Mouse (Mus musculus) kidney, postnatal 10 days (tissue): ENCODE results near the gene Crls1.

Source experiments
- DNase-seq: peaks from one replicate; pipeline ENCODE4 v3.0.0; 2021; ENCODE audit warnings: mixed read lengths

The Crls1 gene

DNA sequence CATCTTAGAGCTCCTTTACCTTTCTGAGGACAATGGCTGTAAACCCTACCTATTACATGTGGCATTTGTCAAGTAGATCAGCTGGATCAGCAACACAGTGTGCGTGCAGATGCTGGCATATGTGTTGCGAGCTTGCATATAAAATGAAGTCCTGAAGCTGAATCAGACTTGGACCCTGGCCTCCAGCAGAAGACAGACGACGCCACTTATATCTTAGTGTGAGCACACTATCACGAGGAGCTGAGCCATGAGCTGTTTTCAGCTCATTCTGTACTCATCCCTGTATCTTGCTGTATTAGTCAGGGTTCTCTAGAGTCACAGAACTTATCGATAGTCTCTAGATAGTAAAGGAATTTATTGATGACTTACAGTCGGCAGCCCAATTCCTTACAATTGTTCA is 38.8 kb downstream of the Crls1 start:
- DNase-seq: no peak

DNA sequence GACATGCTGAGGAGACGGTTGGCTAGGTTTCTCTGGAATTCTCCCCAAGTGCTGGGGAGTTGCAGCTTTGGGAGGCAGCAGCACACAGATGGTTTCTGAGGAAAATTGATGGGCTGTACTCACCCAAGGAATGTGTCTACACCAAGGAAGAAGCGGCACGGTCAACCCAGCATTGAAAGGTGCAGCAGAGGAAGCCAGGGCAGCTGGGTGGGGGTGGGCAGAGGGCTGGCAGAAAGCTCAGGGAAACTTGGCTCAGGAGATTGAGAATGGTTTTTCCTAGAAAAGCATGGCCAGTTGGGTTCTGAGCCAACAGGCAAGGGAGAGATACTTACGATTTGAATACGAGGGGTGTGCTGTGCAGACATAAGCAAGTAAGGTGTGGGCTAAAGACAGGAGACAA is 47.4 kb downstream of the Crls1 start:
- DNase-seq: no peak

DNA sequence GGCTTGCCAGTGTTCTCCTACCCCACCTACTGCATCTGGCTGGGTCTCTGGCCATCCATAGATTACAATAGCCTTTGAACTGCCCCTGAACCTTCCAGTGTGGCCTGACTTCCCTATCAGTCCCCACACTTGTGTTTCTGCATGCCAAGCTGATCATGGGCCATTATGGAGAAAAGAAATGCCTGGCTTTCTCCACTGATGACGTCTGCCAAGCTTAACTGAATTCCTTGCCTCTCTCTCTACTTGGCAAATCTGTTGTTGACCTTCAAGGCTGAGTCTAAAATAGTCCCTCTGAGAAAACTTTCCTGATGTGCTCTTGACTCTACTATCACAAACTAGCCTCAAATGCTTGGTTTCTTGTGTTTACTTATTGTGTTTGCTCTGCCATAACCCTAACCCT is 51.7 kb downstream of the Crls1 start:
- DNase-seq: no peak

DNA sequence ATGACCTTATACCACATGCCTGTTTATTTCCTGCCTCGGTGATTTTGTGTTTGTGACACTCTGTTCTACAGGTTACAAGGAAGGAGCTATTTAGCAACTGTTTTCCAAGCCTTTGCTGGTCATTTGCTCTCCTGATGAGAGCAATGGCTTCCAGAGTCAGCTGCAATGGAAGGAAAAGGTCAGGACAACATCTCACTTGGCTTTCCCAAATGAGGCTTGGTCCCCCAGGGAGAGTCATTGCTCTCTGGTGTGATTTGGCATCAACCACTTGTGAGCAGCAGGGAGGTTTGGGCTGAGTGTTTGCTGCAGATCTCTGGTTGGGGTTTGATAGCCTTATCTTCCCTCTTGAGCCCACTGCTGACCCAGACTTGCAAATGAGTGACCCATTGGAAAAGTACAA is 54.1 kb downstream of the Crls1 start:
- no peak for DNase-seq

- no peak for DNase-seq
These were observed 55.2 kb downstream of the Crls1 start for GRCm38 (mm10) chr2:132901636-132902035.

DNA sequence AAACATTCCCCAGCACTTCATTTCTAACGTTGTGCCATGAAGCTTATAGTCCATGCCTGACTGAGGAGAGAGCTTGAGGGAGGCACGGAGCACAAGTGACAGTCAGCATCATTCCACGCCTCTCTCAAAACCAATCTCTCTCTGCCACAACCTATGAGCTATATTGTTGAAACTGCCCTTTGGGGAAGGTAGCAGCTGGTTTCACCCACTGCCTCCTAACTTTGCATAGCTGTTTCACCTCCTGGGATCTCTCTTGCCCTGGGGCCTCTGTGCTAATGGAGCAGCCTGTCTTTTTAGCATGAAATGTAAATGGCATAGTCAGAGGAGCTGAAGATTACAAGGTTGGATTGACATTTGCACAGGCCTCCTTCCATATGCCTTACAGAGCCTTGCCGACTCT is 55.6 kb downstream of the Crls1 start:
- no peak for DNase-seq

GRCm38 (mm10) chr2:132903498-132903897 is 57.0 kb downstream of the Crls1 start:
- peak; percentile 63 for DNase-seq

GRCm38 (mm10) chr2:132904961-132905360 is 58.5 kb downstream of the Crls1 start:
- no peak for DNase-seq

DNA sequence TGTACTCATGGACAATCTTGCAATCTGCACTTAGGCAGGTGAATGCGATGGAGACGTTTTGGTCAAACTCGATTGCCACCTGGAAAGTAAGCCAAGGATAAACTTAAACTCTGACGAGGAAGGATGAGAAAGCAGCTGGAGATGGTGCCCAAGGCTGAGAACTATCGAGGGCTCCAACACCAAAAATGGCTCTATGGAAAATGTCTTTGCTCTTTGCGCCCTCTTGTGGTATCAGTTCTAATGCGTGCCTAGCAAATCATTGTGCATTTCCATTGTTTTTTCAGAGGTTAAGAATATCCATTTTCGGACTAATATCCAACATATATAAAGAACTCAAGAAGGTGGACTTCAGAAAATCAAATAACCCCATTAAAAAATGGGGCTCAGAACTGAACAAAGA is 60.3 kb downstream of the Crls1 start:
- peak; percentile 57 for DNase-seq

DNA sequence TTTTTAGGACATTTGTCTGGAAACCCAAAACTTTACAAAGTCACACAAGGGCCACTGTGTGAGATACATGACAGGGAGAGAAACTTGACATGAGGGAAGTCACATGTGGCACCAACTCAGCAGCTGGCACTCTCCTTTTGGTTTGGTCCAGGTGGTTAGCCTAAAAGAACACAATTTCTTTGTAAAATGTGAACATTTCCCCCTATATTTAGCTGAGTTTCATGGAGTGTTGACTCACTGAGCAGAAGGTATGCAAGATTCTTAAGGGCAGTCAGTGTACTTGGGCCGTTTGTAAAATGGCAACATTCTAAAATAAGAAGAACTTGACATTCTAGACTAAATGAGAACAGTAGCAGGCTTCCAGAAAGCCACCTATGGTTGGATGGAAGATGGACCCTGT is 68.3 kb downstream of the Crls1 start:
- no peak for DNase-seq
